Mouse (Mus musculus): ENCODE measurements at regions not wholly inside any gene's neighbourhood (a gene's known extent, or its start where the extent isn't known, plus 50 kb on each side); places are given as distances from the start of the nearest gene placed in this dataset.

- TF ChIP-seq POLR2A (IDR thresholded peaks at IDR 0.05; ENCODE audit: low read depth, low read length): no peak
- no peak for TF ChIP-seq CTCF (IDR thresholded peaks at IDR 0.05; ENCODE audit: borderline replicate concordance, insufficient read depth, low read length)
Measured at GRCm38 (mm10) chr10:21689847-21690269, 96.9 kb downstream of the 1700020N01Rik start.

All from embryonic fibroblast, embryonic 13.5 days (primary cell).